Mouse (Mus musculus) thymus, adult 2 months (tissue): ENCODE data around the gene Gm10639.
"Not testable (repeated sequence)": the region's sequence is repeated elsewhere in the genome, so short reads cannot be mapped to it uniquely, and the experiment has no call there.

Experiments used
- CTCF ChIP-seq: fragments of 200-500 bp; IDR thresholded peaks from 2 replicates; pipeline ENCODE4 v1.5.1; 2012; ENCODE audit warnings: mild to moderate bottlenecking, control low read depth, low read length, moderate library complexity, borderline replicate concordance; ENCODE audit not compliant: control insufficient read depth, poor library complexity, insufficient read depth; ENCODE audit errors: extremely low read depth
- POLR2A ChIP-seq: fragments of 200-500 bp; IDR thresholded peaks from 2 replicates; pipeline ENCODE4 v1.6.1; 2012; ENCODE audit warnings: mild to moderate bottlenecking, low read length, control low read depth, moderate library complexity; ENCODE audit not compliant: control insufficient read depth, poor library complexity, insufficient read depth; ENCODE audit errors: extremely low read depth

DNA sequence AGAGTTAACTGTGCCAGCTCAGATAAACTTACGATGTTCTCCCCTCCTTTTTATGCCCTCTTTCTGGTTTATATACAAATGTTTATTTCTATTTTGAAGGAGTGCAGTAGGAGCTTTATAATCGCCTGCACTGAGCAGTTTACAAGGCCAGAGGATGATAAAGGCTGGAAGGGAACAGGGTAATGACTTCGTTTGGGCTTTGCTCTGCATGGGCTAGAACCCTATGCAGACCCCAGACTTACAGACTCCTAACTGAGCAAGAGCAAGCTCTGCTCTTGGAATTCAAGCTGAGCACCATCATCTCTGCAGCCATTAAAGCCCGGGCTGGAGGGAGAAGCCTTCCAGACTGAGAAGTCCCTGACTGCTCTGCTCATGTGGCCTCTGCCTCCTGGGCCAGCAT lies 55.5 kb downstream of the Gm10639 start:
- not testable (repeated sequence) for TF ChIP-seq CTCF, POLR2A
